Mouse (Mus musculus): ENCODE results near the gene Itpripl1. TPM values are rescaled to one million over a fixed set of nuclear protein-coding genes. Genes with fewer than 3 reads are reported as not detected.
A peak's percentile ranks its signal among the peaks of the same experiment; 100 is the strongest.
"Not testable (repeated sequence)": the region's sequence is repeated elsewhere in the genome, so short reads cannot be mapped to it uniquely, and the experiment has no call there.

Itpripl1 gene
- total and polyA plus RNA-seq, 3 experiments, result 19.7 to 30.6 (median 23.4) TPM

DNA sequence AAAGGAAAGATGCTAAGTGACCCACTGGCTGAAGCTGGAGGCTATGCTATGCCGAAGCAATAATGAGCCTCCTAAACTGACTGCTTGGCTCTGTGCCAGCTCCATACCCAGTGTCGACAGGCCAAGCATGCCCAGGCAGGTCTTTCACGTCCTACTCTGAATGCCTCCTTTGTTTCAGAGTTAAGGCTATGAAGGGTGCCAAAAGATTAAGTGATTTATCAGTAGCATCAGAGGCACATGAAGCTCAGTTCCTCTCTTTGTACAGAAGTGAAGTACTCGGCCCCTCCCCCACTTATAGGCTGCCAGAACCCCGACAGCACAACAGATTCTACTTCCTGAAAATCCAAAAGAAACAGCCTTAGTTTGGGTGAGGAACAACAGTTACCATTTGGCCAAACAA lies 6.3 kb downstream of the Itpripl1 start:
- Histone ChIP-seq H3K27ac (ENCODE audit: insufficient read depth, low read depth) (no peak overlapping the region), H3K4me2 (ENCODE audit: insufficient read depth, low read depth, poor library complexity, severe bottlenecking) (peak overlapping the region; percentile 30; the same call in 1 of the 2 replicates)

DNA sequence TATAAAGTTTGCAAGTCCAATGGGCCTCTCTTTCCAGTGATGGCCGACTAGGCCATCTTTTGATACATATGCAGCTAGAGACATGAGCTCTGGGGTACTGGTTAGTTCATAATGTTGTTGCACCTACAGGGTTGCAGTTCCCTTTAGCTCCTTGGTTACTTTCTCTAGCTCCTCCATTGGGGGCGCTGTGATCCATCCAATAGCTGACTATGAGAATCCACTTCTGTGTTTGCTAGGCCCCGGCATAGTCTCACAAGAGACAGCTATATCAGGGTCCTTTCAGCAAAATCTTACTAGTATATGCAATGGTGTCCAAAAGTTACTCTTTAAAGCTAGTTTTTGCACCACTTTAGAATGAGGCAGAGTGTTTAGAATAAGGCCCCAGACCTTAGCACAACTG lies 8.0 kb downstream of the Itpripl1 start:
- H3K9ac ChIP-seq (ENCODE audit: insufficient read depth, low read depth); H3K27me3 ChIP-seq (replicated peaks); H3K4me2 ChIP-seq (ENCODE audit: insufficient read depth, low read depth, poor library complexity, severe bottlenecking); H3K9me3 ChIP-seq (replicated peaks; ENCODE audit: low read length); in situ Hi-C loops (cut with MboI; ENCODE audit: low pct_ligation_motif_present, low pct_unique_long_range_greater_than_20kb, low sequenced_read_pairs); H3K27ac ChIP-seq (ENCODE audit: insufficient read depth, low read depth); H3K4me3 ChIP-seq (replicated peaks in 1 of 3; ENCODE audit: low read depth in 2 of 3, low read length in 2 of 3, poor library complexity in 1 of 3); DNase-seq (ENCODE audit: extremely low read depth); dilution Hi-C loops (cut with MboI; ENCODE audit: extremely low pct_ligation_motif_present, extremely low pct_unique_long_range_greater_than_20kb, low sequenced_read_pairs): not testable (repeated sequence)
- H3K4me1 ChIP-seq (ENCODE audit: control insufficient read depth in 1 of 2, insufficient read depth in 2 of 2), result peaks cover 18 to 62% of the 10 kb centered on the region in 2 experiments
- peaks cover 33% of the 10 kb centered on the region for H3K79me2 ChIP-seq (replicated peaks; ENCODE audit: control insufficient read depth, extremely low read depth, insufficient read depth, poor library complexity, severe bottlenecking)
- H3K36me3 ChIP-seq (replicated peaks in 1 of 2; ENCODE audit: control insufficient read depth in 1 of 2, insufficient read depth in 1 of 2, low read length in 1 of 2), result peaks cover 7 to 27% of the 10 kb centered on the region in 2 experiments

More for the DNA sequence above, 6.3 kb downstream of the Itpripl1 start:
- DNase-seq (ENCODE audit: extremely low read depth), result peak; percentile 49
- peaks cover 22% of the 10 kb centered on the region for H3K79me2 ChIP-seq (replicated peaks; ENCODE audit: control insufficient read depth, extremely low read depth, insufficient read depth, poor library complexity, severe bottlenecking)
- peaks cover 16 to 60% of the 10 kb centered on the region in 2 experiments for H3K4me1 ChIP-seq (ENCODE audit: control insufficient read depth in 1 of 2, insufficient read depth in 2 of 2)
- H3K9ac ChIP-seq (ENCODE audit: insufficient read depth, low read depth), result peak overlapping the region; percentile 20
- TF ChIP-seq POLR2A (IDR thresholded peaks at IDR 0.05; ENCODE audit: low read depth, low read length) (no peak), ELF1 (IDR thresholded peaks at IDR 0.05; ENCODE audit: low read depth, low read length) (peak; percentile 11; the same call in 1 of the 2 replicates), IRF4 (IDR thresholded peaks at IDR 0.05; ENCODE audit: low read depth, low read length) (0 out of 2 replicates have a peak, but pooled peaks have one; percentile 18)
- H3K27me3 ChIP-seq (replicated peaks), result no peaks in the 10 kb centered on the region
- no peak overlapping the region for H3K4me3 ChIP-seq (replicated peaks in 1 of 3; ENCODE audit: low read depth in 2 of 3, low read length in 2 of 3, poor library complexity in 1 of 3)
- in situ Hi-C loops (cut with MboI; ENCODE audit: low pct_ligation_motif_present, low pct_unique_long_range_greater_than_20kb, low sequenced_read_pairs) (no loop called here), dilution Hi-C loops (cut with MboI; ENCODE audit: extremely low pct_ligation_motif_present, extremely low pct_unique_long_range_greater_than_20kb, low sequenced_read_pairs) (no loop called here)
- H3K36me3 ChIP-seq (replicated peaks in 1 of 2; ENCODE audit: control insufficient read depth in 1 of 2, insufficient read depth in 1 of 2, low read length in 1 of 2), result peaks cover 19 to 41% of the 10 kb centered on the region in 2 experiments
- H3K9me3 ChIP-seq (replicated peaks; ENCODE audit: low read length), result peaks cover 9% of the 10 kb centered on the region

DNA sequence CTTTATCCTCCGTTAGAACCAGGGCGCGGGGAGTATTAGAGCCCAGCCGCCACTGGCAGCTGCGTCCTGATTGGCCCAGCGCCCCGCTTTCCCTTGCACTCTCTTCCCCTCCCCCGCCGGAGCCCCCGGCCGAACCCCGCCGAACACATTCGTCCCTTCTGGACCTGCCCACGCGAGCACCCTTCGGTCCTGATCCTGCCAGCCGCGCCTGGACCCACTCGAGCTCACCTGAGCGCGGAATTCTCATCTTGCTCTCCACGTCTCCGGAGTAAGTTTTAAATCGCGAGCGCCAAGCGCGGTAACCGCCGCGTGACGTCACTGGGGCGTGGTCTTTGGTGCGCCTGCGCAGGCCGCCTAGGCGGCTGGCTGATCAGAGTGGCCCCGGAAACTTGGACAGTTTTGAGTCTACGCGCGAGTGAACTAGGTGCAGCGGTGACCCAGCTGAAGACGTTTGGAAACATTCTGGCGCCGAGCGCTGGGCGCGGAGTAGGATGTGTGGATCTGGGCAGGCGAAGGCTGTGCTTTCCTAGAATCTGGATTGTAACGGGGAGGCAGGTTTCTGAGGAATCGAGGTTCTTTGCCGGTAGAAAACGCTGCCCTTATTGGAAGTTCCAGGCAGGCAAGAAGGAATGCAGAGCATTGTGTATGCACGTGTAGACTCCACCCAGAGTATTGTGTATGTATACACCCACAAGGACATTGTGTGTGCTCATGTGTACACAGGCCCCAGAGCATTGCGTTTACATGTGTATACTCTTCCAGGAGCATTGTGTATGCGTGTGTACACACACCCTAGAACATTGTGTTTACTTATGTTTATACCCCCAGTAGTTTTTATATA lies 9.4 kb downstream of the Itpripl1 start, which contains the start of gene Ncaph:
Ncaph (minus strand) TSS at position 334 of the 841 bp plus-strand sequence.
- peak within 1 kb of the TSS; percentile 78 for H3K27ac ChIP-seq (ENCODE audit: insufficient read depth, low read depth)
- peaks cover 47% of the 10 kb centered on the region for H3K79me2 ChIP-seq (replicated peaks; ENCODE audit: control insufficient read depth, extremely low read depth, insufficient read depth, poor library complexity, severe bottlenecking)
- DNase-seq (ENCODE audit: extremely low read depth), result peak; percentile 84
- in situ Hi-C loops (cut with MboI; ENCODE audit: low pct_ligation_motif_present, low pct_unique_long_range_greater_than_20kb, low sequenced_read_pairs) (no loop called here), dilution Hi-C loops (cut with MboI; ENCODE audit: extremely low pct_ligation_motif_present, extremely low pct_unique_long_range_greater_than_20kb, low sequenced_read_pairs) (no loop called here)
- peaks cover 0 to 28% of the 10 kb centered on the region in 2 experiments for H3K36me3 ChIP-seq (replicated peaks in 1 of 2; ENCODE audit: control insufficient read depth in 1 of 2, insufficient read depth in 1 of 2, low read length in 1 of 2)
- peak within 1 kb of the TSS; percentile 75 to 87 (median 84) for H3K4me3 ChIP-seq (replicated peaks in 1 of 3; ENCODE audit: low read depth in 2 of 3, low read length in 2 of 3, poor library complexity in 1 of 3)
- H3K9ac ChIP-seq (ENCODE audit: insufficient read depth, low read depth), result peak within 1 kb of the TSS; percentile 83
- no peaks in the 10 kb centered on the region for H3K27me3 ChIP-seq (replicated peaks)
- H3K4me1 ChIP-seq (ENCODE audit: control insufficient read depth in 1 of 2, insufficient read depth in 2 of 2), result peaks cover 20 to 68% of the 10 kb centered on the region in 2 experiments
- H3K9me3 ChIP-seq (replicated peaks; ENCODE audit: low read length), result no peaks in the 10 kb centered on the region
- H3K4me2 ChIP-seq (ENCODE audit: insufficient read depth, low read depth, poor library complexity, severe bottlenecking), result peak within 1 kb of the TSS; percentile 90
- TF ChIP-seq ELF1 (IDR thresholded peaks at IDR 0.05; ENCODE audit: low read depth, low read length) (peak; percentile 80), HCFC1 (IDR thresholded peaks at IDR 0.05; ENCODE audit: low read depth, low read length) (peak; percentile 59), SMC3 (IDR thresholded peaks at IDR 0.05; ENCODE audit: low read depth, low read length) (no peak), NELFE (IDR thresholded peaks at IDR 0.05; ENCODE audit: low read depth, low read length) (peak; percentile 95), TCF12 (IDR thresholded peaks at IDR 0.05; ENCODE audit: low read depth, low read length) (peak; percentile 85), ZNF384 (IDR thresholded peaks at IDR 0.05; ENCODE audit: low read depth, low read length) (no peak), POLR2A (IDR thresholded peaks at IDR 0.05; ENCODE audit: low read depth, low read length) (peak; percentile 97), SIN3A (IDR thresholded peaks at IDR 0.05; ENCODE audit: low read length) (peak; percentile 72), KAT2A (IDR thresholded peaks at IDR 0.05; ENCODE audit: insufficient replicate concordance, low read length) (0 out of 2 replicates have a peak, but pooled peaks have one; percentile 14), E2F4 (IDR thresholded peaks at IDR 0.05; ENCODE audit: insufficient replicate concordance, low read depth, low read length) (peak; percentile 85; the same call in 1 of the 2 replicates), ZKSCAN1 (IDR thresholded peaks at IDR 0.05; ENCODE audit: borderline replicate concordance, low read depth, low read length) (no peak), TBP (conservative IDR thresholded peaks at IDR 0.05; ENCODE audit: low read depth, low read length) (peak; percentile 86), ZC3H11A (IDR thresholded peaks at IDR 0.05; ENCODE audit: low read depth, low read length) (no peak), USF1 (IDR thresholded peaks at IDR 0.05; ENCODE audit: low read depth, low read length) (no peak), MYC (IDR thresholded peaks at IDR 0.05; ENCODE audit: low read depth, low read length) (peak; percentile 13; the same call in 1 of the 2 replicates), JUND (conservative IDR thresholded peaks at IDR 0.05; ENCODE audit: low read depth, low read length) (0 out of 2 replicates have a peak, but pooled peaks have one; percentile 54), RCOR1 (conservative IDR thresholded peaks at IDR 0.05; ENCODE audit: low read depth, low read length) (0 out of 2 replicates have a peak, but pooled peaks have one; percentile 47), RAD21 (IDR thresholded peaks at IDR 0.05; ENCODE audit: low read depth, low read length) (no peak), CHD2 (IDR thresholded peaks at IDR 0.05; ENCODE audit: low read length) (peak; percentile 86), USF2 (conservative IDR thresholded peaks at IDR 0.05; ENCODE audit: low read depth, low read length) (no peak), ZMIZ1 (IDR thresholded peaks at IDR 0.05; ENCODE audit: low read depth, low read length) (peak; percentile 63), MAZ (IDR thresholded peaks at IDR 0.05; ENCODE audit: low read depth, low read length) (peak; percentile 47; the same call in 1 of the 2 replicates)
